Mouse (Mus musculus): Measurements from ENCODE around the gene Selenbp1. TPM values are rescaled to one million over a fixed set of nuclear protein-coding genes. Genes with fewer than 3 reads are reported as not detected.

The Selenbp1 gene
- total and polyA plus RNA-seq, 2 experiments, result 631 to 744 TPM

DNA sequence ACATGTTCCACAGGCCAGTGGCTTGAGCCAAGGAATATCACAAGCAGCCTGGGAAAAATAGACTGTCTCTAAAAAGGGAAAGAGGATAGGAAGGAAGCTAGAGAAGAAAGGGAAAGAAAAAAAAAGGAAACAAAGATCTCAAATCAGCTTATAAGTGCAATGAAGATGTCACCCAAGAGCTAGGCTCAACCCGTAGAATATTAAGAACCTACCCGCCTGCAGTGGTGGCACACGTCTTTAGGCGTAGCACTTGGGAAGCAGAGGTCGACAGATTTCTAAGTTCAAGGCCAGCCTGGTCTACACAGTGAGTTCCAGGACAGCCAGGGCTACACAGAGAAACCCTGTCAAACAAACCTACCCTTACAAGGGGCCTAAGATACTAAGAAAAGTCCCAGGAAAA is 40.8 kb downstream of the Selenbp1 start:
- WGBS, result 84% methylated on average over 5 of the region's 5 CpGs
- no peak overlapping the region for H3K9ac ChIP-seq (ENCODE audit: low read depth, low read length)

DNA sequence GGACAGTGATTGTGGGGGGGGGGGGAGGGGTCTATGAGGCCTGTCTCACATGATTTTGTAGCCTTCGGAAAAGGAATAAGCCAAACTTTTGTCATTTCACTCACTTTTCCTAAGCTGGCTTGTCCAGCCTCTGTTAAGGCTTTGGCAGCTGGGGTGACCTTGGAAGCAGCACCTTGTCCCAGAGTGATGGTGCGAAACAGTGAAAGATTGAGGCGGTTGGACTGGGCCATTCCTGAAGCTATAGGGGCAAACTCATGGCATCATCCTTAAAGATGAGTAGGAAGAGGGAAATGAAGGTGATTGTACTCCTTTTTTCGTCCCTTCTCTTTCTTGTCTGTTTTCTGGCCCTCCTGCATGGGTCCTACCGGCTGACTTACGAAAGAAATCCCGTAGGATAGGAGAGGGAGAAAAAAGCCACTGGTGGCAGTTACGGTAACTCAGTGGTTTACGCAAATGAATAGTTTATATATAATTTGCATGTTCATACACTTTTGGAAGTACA is 41.2 kb downstream of the Selenbp1 start:
- Histone ChIP-seq H3K4me1 (ENCODE audit: control insufficient read depth, insufficient read depth, low read length) (peaks cover 9% of the 10 kb centered on the region), H3K9ac (ENCODE audit: low read depth, low read length) (peak overlapping the region; percentile 65), H3K27me3 (ENCODE audit: control insufficient read depth, insufficient read depth, low read length) (no peaks in the 10 kb centered on the region), H3K4me3 (ENCODE audit: insufficient read depth, low read depth, low read length) (peak overlapping the region; percentile 98), H3K79me2 (ENCODE audit: control insufficient read depth, insufficient read depth, low read length) (peaks cover 22% of the 10 kb centered on the region), H3K36me3 (ENCODE audit: control insufficient read depth, insufficient read depth, low read length) (no peaks in the 10 kb centered on the region; the same call in 1 of the 2 replicates), H3K27ac (replicated peaks; ENCODE audit: insufficient read depth, low read depth, low read length) (peak overlapping the region; percentile 43)
- no peak for DNase-seq (ENCODE audit: extremely low read depth, low read depth, low spot score)
- TF ChIP-seq CTCF (IDR thresholded peaks at IDR 0.05; ENCODE audit: low read depth, low read length) (no peak), POLR2A (IDR thresholded peaks at IDR 0.05; ENCODE audit: extremely low read depth, insufficient read depth, low read length) (no peak)
- 12% methylated on average over 9 of the region's 9 CpGs for WGBS

More for the DNA sequence above, 40.8 kb downstream of the Selenbp1 start:
- no peaks in the 10 kb centered on the region; the same call in 1 of the 2 replicates for H3K36me3 ChIP-seq (ENCODE audit: control insufficient read depth, insufficient read depth, low read length)
- no peaks in the 10 kb centered on the region for H3K27me3 ChIP-seq (ENCODE audit: control insufficient read depth, insufficient read depth, low read length)
- no peak for TF ChIP-seq CTCF (IDR thresholded peaks at IDR 0.05; ENCODE audit: low read depth, low read length)
- TF ChIP-seq POLR2A (IDR thresholded peaks at IDR 0.05; ENCODE audit: extremely low read depth, insufficient read depth, low read length), result no peak
- H3K4me1 ChIP-seq (ENCODE audit: control insufficient read depth, insufficient read depth, low read length), result peaks cover 7% of the 10 kb centered on the region
- H3K4me3 ChIP-seq (ENCODE audit: insufficient read depth, low read depth, low read length), result no peak overlapping the region
- H3K79me2 ChIP-seq (ENCODE audit: control insufficient read depth, insufficient read depth, low read length), result peaks cover 19% of the 10 kb centered on the region
- no peak overlapping the region for H3K27ac ChIP-seq (replicated peaks; ENCODE audit: insufficient read depth, low read depth, low read length)
- no peak for DNase-seq (ENCODE audit: extremely low read depth, low read depth, low spot score)

GRCm38 (mm10) chr3:94974528-94975422 is 41.9 kb downstream of the Selenbp1 start, which contains the start of gene Pi4kb:
Gene Pi4kb (plus strand): TSS chr3:94974731.
- DNase-seq (ENCODE audit: extremely low read depth, low read depth, low spot score), result peak; percentile 87
- H3K27me3 ChIP-seq (ENCODE audit: control insufficient read depth, insufficient read depth, low read length), result no peaks in the 10 kb centered on the region
- WGBS, result under 1% methylated on average over 57 of the region's 57 CpGs
- peak within 1 kb of the TSS; percentile 88 for H3K27ac ChIP-seq (replicated peaks; ENCODE audit: insufficient read depth, low read depth, low read length)
- peaks cover 22% of the 10 kb centered on the region for H3K79me2 ChIP-seq (ENCODE audit: control insufficient read depth, insufficient read depth, low read length)
- TF ChIP-seq POLR2A (IDR thresholded peaks at IDR 0.05; ENCODE audit: extremely low read depth, insufficient read depth, low read length), result 0 out of 2 replicates have a peak, but pooled peaks have one; percentile 17
- no peak for TF ChIP-seq CTCF (IDR thresholded peaks at IDR 0.05; ENCODE audit: low read depth, low read length)
- H3K36me3 ChIP-seq (ENCODE audit: control insufficient read depth, insufficient read depth, low read length), result no peaks in the 10 kb centered on the region; the same call in 1 of the 2 replicates
- H3K4me1 ChIP-seq (ENCODE audit: control insufficient read depth, insufficient read depth, low read length), result peaks cover 9% of the 10 kb centered on the region
- H3K9ac ChIP-seq (ENCODE audit: low read depth, low read length), result peak within 1 kb of the TSS; percentile 98
- peak within 1 kb of the TSS; percentile 98 for H3K4me3 ChIP-seq (ENCODE audit: insufficient read depth, low read depth, low read length)

DNA sequence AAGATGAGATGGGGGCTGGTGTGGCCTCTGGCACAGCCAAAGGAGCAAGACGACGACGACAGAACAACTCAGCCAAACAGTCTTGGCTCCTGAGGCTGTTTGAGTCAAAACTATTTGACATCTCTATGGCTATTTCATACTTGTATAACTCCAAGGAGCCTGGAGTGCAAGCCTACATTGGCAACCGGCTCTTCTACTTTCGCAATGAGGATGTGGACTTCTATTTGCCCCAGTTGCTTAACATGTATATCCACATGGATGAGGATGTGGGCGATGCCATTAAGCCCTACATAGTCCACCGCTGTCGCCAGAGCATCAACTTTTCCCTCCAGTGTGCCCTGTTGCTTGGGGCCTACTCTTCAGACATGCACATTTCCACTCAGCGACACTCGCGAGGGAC is 51.5 kb downstream of the Selenbp1 start:
- Histone ChIP-seq H3K4me1 (ENCODE audit: control insufficient read depth, insufficient read depth, low read length) (peaks cover 16% of the 10 kb centered on the region), H3K27ac (replicated peaks; ENCODE audit: insufficient read depth, low read depth, low read length) (no peak overlapping the region), H3K9ac (ENCODE audit: low read depth, low read length) (no peak overlapping the region), H3K79me2 (ENCODE audit: control insufficient read depth, insufficient read depth, low read length) (peaks cover 5% of the 10 kb centered on the region; the same call in 1 of the 2 replicates), H3K27me3 (ENCODE audit: control insufficient read depth, insufficient read depth, low read length) (no peaks in the 10 kb centered on the region), H3K4me3 (ENCODE audit: insufficient read depth, low read depth, low read length) (no peak overlapping the region), H3K36me3 (ENCODE audit: control insufficient read depth, insufficient read depth, low read length) (peaks cover 6% of the 10 kb centered on the region; the same call in 1 of the 2 replicates)
- DNase-seq (ENCODE audit: extremely low read depth, low read depth, low spot score), result no peak
- 78% methylated on average over 11 of the region's 11 CpGs for WGBS
- no peak for TF ChIP-seq POLR2A (IDR thresholded peaks at IDR 0.05; ENCODE audit: extremely low read depth, insufficient read depth, low read length)
- no peak for TF ChIP-seq CTCF (IDR thresholded peaks at IDR 0.05; ENCODE audit: low read depth, low read length)

DNA sequence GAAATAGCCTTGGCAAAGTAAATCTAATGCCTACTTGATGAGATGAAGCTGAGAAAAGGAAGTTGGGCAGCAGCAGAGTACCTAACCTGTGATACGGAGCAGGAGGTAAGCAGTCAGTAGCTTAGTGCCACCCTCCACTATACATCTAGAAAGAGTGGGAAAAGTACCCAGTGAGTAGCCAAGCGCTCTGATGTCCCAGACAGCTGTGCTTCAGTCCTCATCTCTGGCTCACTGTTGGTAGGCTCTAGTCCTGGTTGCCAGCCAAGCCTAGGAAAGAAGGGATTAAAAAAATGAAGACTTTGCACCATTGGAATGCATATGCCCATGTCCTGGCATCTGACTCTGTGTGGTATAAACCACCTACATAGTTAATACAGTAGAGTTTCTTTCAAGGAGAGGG is 52.7 kb downstream of the Selenbp1 start:
- H3K36me3 ChIP-seq (ENCODE audit: control insufficient read depth, insufficient read depth, low read length), result peaks cover 9% of the 10 kb centered on the region; the same call in 1 of the 2 replicates
- 94% methylated on average over 2 of the region's 2 CpGs for WGBS

More for the DNA sequence above, 52.7 kb downstream of the Selenbp1 start:
- Histone ChIP-seq H3K4me1 (ENCODE audit: control insufficient read depth, insufficient read depth, low read length) (peaks cover 17% of the 10 kb centered on the region), H3K4me3 (ENCODE audit: insufficient read depth, low read depth, low read length) (no peak overlapping the region), H3K9ac (ENCODE audit: low read depth, low read length) (no peak overlapping the region), H3K27me3 (ENCODE audit: control insufficient read depth, insufficient read depth, low read length) (no peaks in the 10 kb centered on the region), H3K27ac (replicated peaks; ENCODE audit: insufficient read depth, low read depth, low read length) (no peak overlapping the region), H3K79me2 (ENCODE audit: control insufficient read depth, insufficient read depth, low read length) (0 out of 2 replicates have a peak, but pooled peaks cover 4% of the 10 kb centered on the region)
- TF ChIP-seq CTCF (IDR thresholded peaks at IDR 0.05; ENCODE audit: low read depth, low read length) (no peak), POLR2A (IDR thresholded peaks at IDR 0.05; ENCODE audit: extremely low read depth, insufficient read depth, low read length) (no peak)
- DNase-seq (ENCODE audit: extremely low read depth, low read depth, low spot score), result no peak
